Mouse (Mus musculus): ENCODE data around the gene Tepsin.

Gene Tepsin

DNA sequence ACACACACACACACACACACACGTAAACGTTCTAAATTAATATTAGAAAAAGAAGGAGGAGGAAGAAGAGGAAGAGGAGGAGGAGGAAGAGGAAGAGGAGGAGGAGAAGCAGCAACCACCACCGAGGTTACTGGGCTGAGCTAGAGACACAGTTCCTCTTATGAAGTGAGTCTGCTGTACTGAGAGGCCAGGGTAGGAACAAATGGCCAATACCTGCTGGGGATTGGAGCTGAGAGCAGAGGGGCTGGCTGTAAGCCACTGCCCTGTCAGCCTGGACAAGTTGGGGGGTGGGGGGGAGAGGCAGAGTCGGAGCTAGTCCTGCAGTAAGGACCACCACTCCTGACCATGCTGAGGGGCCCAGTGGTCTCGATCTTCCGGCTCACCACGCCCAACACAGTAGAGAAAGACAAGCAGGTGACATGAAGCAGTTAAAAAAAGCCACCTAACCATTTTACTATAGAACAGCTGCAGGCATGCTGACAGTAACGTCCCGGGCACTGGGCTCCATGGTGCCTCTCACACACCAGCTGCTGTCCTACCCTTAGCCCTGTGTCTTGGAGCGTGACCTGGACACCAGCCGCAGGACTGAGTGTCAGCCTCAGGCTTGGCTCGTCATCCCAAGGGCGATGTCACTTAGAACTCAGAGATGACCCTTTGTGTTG is 34.4 kb downstream of the Tepsin start:
- no peak for DNase-seq (ENCODE audit: low spot score)

DNA sequence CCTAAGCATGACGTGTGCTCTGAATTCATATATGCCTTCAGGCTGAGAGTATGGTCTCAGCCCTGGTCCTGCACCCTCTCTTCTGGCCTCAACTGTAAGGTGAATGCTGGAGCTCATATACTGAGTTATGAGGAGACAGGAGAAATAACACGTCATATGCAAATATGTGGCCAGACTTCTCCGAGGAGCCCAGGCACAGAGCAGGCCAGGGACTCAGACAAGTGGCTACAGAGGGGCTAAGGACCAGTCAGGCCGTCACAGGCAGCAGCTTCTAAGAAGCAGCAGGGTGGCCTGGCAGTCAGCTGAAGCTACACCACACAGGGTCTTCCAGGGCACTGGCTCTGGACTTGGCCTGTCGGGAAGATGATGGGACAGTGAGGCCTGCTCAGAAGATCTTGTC is 35.2 kb downstream of the Tepsin start:
- no peak for DNase-seq (ENCODE audit: low spot score)

DNA sequence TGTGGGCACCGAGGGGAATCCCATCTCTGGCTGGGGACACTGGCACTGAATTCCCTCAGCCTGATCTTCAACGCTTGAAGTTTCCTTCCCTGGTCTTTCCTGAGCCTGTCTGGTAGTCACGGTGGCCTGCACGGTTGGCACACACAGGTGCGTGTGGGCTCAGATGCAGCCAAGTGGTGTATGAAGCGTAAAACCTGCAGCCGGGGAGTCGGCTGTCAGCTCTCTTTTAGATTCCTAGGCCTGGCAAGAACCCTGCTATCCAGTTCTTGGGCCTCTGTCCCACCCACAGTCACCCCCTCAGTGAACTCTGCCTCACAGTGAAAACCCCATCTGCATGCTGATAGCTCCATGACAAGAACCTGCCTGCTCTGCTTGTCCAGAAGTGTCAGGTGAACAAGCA is 37.9 kb downstream of the Tepsin start:
- DNase-seq (ENCODE audit: low spot score): no peak

DNA sequence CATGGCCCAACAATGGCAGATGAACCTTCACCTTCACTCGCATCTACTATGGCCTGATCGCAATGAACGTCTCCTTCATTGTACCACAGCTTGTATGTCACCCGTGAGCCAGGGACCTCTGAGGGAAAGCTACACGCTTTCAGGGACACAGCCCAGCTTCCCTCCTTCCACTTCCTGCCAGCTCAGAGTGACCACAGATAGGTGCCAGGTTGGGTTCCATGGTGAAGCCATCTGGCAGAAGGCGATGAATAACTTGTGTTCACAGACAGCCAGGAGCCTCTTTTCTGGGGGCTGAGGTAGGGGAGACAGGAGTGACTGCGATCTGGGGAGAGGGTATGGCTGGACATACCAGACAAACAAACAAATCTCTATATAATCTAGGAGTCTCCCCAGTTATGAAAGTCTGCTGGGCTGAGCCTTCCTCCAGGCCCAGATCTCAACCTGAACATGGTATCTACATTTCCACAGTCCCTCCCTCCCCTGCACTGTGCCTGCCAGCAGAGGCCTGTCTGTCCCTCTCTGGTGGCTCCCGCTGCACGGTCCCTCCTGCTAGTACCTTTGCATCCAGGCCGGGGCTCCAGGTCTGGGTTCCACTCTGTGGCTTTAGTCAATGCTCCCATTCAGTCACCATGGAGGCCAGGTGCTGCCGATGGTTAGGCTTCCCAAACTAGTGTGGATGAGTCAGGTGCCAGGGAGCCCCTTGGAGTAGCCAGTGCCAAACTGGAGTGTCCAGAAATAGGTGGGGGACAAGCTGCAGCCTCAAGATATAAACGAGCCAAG is 42.4 kb downstream of the Tepsin start:
- no peak for DNase-seq (ENCODE audit: low spot score)

DNA sequence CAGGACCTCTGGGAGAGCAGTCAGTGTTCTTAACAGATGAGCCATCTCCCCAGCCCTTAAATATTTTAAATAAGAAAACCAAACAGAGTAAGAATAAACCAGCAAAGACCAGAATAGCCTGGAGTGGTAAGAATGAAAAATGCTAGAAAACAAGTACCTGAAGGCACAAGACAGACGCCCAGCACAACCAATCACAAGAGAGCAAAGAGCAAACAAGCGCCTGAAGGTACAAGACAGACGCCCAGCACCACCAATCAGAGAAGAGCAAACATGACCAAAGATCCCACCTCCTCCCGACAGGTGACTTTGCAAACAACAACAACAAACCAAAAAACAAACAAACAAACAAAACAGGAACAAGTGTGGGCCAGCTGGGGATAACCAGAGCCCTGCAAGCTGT is 44.7 kb downstream of the Tepsin start:
- no peak for DNase-seq (ENCODE audit: low spot score)

DNA sequence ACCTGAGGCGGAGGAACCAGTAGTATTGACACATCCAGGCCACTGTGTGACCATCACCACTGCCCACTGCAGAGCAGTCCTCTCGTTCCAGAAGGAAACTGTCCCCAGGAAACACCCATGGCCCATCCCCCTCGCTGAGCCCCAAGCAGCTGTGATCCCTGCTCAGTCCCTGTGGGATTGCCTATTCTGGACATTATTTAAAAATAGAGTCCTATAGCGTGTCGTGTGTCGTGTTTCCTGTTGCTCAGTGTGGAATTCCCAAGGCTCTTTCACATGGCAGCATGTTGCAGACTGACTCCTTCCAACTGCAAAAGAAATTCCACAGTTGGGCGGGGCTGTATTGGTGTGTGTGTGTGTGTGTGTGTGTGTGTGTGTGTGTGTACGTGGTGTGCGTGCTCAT is 46.3 kb downstream of the Tepsin start:
- DNase-seq (ENCODE audit: low spot score): no peak

DNA sequence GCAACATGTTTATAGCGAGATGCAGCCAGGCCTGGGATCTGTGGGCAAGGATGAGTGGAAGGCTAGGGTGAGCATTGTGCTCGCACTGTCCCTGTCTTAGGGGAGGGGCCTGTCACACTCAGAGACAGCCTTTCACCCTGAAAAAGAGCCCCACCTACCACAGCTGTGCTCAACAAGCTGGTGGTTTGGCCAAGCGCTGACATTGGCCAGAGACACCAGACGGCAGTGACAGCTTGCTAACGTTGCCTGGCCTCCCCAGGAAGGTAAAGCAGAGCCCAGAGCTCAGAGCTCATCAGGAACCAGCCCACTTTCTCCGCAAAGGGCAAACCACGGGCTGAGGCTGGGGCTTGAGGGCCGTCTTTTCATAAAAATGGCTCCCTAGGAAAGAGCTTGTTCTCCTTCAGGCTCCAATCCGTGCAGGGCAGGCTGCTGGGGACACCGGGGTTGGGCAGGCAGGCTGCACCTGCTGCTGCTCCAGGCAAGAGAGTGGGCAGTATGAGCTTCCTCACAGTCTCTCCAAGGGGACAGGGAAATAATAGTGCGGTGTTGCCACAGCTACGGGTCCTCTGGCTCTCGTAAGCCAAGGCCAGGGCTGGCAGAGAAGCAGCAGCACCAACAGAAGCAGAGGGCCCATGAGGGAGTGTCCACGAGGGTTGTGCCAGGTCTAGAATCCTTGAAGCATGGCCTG is 47.3 kb downstream of the Tepsin start:
- no peak for DNase-seq (ENCODE audit: low spot score)

DNA sequence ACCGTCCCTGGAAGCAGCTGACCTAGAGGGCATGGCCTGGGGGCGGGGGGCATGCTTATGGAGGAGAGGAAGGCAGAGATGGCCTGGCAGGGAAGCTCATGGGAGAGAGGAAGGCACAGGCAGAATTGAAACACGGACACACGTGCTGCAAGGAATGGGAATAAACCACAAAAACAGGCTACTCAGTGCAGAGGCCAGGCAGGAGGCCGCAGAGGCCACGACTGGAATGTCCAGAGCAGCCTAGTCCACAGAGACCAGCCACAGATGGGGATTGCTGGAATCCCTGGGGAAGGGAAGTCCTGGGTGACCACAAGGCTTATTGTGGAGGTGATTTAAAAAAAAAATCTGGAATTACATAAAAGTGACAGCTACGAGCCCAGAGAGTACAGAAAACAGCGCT is 49.5 kb downstream of the Tepsin start:
- no peak for DNase-seq (ENCODE audit: low spot score)

DNA sequence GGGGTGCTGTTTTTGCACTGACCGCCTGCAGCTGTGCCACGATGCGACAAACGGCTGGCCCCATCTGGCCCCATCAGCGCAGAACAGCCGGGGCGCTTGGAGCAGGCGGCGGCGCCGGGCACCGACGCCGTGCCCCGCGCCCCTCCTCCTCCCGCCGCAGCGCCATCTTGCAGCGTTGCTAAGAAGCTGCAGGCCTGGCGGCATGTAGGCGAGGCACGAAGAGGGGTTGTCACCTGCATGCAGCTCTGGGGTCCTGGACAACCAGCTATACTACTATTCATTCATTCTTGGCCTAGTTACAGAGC is 50.3 kb downstream of the Tepsin start:
- DNase-seq (ENCODE audit: low spot score): no peak

DNA sequence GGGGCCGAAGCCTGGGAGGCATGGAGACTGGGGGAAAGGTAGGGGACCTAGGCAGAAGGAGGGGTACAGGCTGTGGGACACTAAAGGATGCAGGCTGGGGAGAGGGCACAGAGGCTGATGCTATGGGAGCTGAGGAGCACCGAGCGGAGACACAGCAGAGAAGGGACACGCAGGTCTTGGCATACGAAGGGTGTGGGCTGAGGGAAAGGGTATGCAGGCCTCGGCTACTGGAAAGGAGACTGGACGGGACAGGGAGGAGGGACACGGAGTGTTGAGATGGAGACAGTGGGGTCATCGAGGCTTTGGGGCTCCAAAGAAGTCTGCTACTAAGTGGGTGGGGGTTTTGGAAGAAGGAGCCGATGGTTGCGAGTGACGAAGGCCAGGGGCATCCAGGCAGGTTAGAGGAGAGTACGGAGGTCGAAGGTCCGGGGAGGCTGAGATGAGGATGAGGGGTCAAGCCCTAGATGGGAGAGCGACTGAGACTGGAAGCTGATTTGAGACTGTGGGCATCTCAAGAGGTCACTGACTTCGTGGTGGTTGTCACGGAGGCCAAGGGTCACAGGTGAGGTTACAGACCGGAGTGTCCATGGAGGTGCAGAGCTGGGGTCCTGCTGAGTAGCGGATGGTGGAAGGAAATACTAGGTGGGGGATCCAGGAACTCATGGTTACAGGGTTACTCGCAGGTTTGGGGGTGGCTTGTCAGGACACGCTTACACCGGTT is 50.8 kb downstream of the Tepsin start:
- DNase-seq (ENCODE audit: low spot score): no peak

DNA sequence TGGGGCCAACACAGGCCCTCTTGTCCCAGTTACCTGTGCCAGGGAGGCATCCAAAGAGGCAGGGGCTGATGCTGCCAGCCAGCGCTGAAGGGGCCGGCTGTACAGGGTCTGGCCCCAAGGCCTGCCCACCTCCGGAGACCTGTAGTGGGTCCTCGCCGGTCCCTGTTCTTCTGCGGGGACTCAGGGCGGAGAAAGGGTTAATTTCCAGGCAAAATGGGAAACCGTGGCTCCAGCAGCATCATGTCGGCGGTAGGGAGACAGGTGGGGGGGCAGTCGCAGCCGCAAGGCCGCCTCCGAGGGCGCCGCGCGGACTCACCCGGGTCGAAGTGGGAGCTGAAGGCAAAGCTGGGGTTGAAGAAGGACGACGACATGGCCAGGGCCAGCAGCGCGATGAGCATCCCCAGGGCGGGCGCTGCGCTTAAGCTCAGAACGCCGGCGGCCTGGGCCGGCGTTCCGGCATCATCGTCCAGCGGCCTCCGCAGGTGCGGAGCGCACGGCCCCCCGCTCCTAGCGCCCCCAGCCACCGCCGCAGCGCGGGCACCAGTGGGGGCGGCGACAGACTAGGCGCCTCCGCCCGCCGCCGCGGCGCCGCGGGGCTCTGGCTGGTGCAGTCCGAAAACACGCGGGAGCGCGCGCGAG is 51.9 kb downstream of the Tepsin start, which contains the start of gene Aatk:
Aatk (minus strand) TSS at position 615 of the 639 bp plus-strand sequence.
- DNase-seq (ENCODE audit: low spot score): no peak

DNA sequence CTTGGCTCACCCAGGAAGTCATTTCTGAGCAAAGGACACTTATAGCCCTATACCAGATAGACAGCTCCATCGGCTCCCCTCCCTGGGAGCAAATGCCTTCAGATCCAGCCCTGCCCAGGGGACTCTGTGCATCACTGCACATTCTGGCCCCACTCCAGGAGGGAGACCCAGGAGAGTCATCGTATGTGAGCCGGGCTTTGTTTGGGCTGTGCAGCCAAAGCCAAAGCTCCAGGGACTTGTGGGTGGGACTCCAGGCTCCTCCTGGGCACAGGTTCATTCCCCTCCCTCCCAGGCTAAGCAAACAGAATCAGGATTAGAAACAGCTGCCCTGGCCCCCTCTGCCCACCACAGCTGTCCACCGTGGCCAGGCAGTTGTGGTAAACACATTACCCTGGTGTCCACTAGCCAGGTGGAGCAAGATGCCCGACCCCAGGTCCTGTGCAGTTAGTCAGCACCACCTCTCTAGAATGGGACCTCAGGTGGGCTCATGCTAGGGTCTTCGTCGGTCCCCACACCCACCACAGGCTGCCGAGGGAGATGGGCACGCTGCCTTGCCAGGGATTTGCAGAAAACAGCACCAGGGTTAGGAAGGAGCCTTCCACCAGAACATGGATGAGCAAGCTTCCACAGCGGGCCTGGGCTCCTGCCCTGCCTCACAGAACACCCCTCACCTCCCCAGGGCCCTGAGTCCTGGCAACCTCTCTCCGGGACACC is 52.5 kb downstream of the Tepsin start:
- no peak for DNase-seq (ENCODE audit: low spot score)

DNA sequence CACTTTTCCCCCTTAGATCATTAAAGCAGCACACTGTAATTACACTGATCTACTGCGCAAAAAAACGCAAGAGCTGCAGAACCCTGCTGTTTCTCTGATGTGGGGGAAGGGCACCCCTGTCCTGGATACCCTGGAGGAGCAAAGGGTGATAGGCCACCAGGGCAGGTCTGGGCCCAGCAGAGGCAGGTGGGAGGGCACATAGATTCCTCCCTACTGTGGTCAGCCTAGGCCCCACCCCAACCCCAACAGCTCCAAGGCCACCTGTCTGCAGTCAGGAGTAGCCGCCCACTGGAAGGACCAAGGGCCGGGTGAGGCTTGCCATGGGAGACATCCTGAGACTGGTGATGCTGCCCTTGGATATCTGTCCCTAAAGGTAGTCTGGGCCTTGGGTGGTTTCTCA is 53.2 kb downstream of the Tepsin start:
- DNase-seq (ENCODE audit: low spot score): no peak

DNA sequence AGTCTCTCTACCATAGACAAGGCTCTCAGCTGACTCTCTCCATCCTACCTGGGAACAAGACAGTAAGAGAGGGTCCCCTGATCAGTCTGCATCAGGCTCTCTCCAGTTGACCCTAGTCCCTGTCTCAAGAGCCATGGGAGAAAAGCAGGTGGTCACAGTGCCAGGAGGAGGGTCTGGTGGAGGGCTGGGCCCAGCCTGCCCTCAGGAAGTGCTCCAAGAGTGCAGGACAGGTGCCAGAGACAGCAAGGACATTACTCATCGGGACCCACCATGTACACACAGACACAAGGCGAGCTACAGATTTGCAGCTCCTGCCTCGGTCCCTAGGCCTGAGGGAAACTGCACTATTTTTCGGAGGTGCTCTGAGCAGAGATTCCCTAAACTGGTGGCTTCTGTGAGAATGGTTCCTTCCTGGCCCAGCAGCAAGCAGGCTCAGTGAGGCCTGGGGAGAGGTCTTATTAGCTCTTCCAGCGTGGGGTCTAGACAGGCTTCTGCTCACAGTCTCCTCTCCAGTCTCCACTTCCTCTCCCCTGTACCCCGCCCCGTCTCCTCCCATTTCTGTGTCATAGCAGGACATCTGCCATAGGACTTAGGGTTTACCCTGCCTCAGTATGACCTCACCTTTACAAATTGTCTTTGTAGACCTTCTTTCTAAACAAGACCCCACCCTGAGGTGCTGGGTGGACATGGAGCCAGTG is 56.2 kb downstream of the Tepsin start:
- DNase-seq (ENCODE audit: low spot score): no peak

DNA sequence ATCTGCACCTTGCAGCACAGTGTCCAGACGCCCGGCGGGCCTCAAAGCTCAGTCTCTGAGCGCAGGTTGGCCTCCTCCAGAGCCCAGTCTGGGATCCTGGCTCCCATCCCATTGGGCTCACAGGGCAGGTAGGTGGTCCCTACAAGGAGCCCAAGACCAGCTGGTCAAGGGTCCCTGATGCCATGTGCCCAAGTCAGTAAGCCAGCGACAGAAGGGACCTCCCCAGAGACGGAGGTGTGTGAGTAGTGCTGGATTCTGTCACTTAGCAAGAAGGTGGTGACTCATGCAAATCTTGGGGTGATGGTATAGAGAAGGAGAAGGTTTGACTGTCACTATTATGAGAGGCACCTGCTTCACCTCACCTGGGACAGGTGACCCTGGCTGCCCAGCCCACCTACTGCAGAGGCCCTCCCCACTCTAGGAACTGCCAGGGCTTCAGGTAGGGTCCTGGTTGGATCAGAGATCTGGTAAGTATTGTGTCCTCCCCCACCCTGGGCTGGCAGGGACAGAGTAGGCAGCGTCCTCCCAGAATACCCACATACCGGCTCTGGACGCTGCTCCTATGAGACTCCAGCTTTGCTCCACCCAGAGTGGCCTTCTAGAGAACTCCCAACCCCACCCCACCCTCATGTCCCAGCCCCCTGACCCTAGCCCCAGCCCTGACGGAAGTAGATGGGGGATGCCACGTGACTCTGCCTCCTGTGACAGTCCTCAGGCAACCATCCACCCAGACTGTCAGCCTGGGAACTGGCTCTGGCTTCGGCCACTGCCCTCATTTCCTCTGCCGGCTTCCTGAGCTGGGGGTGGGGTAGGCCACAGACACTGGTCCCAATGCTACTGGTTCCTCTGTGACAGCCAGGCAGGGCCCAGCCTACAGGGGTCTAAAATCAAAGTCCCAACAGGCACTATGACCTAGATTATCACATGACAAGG is 57.1 kb downstream of the Tepsin start:
- no peak for DNase-seq (ENCODE audit: low spot score)

Data from left cerebral cortex, adult 11 months (tissue).